Mouse (Mus musculus) mouse embryonic stem cell (cell line): ENCODE measurements at regions not wholly inside any gene's neighbourhood (a gene's known extent, or its start where the extent isn't known, plus 50 kb on each side); places are given as distances from the start of the nearest gene placed in this dataset.
"Not testable (repeated sequence)": the region's sequence is repeated elsewhere in the genome, so short reads cannot be mapped to it uniquely, and the experiment has no call there.

Experiments used
- in situ Hi-C, 2 experiments: fragments of 300-500 bp; cut with MboI; formaldehyde crosslinking; loops; 1 replicate in 1 of 2; 3 replicates in 1 of 2; pipeline ENCODE4 v1.14.3; 2019 to 2020; ENCODE audit warnings: low sequenced_read_pairs in 2 of 2, low pct_unique_long_range_greater_than_20kb in 1 of 2, mixed read lengths in 1 of 2; ENCODE audit not compliant: unreplicated experiment in 1 of 2

DNA sequence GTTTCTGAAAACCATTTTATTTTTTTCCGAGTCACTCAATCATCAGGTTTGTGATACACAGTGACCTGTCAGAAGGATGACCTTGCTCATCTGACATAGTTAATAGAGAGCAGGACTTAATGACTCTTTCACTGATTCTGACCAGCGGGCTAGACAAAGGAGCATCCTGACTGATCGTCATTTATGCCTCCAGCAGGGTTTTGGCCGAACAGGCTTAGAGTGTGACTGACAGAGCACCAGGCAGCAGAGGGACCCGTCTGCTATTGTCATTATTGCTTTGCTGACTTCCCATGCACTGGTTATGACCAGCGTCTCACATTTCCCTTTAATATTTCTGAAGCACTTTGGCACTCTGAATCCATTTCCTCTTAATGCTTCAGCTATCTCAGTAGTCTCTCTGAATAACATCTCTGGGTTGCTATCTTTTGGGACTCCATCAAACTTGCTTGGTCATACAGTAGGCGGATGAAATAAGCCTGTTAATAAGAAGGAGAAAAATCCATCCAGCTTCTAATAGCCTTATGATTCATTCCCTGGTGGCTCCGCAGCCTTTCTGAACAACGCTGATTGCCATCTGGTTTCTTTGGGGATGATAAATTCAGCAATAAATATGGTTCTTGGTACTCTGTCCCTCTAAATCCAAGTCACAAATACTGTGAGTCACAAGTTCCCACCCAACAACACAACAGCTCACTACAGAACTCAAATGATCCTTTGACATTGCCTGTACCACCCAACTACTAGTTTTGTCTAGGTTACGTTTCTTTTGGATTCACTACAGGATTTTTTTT, 820.8 kb upstream of the Sox9 start:
- in situ Hi-C loops, result no loop called here

DNA sequence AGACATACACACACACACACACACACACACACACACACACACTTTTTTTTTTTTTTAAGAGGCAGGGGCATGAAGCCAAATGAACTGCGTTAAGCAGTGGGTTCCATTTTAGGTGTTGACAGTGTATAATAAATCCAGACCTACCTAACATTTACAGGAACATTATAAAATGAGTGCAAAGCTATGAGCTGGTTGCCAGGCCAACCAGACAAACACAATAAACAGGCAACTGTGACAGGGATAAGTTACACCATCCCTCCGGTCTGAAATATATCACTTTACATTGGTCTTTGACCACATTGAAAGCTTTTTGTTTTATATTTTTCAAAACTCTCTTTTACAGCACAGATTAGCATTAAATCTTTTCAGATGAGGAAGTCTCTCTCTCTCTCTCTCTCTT, 820.2 kb upstream of the Sox9 start:
- in situ Hi-C loops, result no loop called here

DNA sequence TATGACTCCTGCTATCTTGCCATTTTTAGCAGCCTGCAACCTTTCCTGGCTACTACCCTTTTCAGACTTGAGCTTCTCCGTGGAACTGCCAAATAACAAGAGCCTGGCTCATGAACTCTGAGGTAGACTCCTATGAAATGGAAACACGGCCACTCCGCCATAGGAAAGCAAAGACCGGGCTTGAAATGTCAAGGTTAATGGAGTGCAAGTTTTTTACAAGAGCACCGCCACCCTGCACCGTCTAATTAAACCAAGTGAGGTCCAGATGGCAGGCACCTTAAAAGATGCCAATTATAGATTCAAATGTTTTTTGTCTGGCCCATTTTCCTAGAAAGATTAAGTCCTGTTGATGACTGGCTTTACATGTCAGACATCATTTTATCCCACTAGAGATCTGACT, 818.0 kb upstream of the Sox9 start:
- in situ Hi-C loops, result no loop called here

- in situ Hi-C loops, result no loop called here
Observed at GRCm38 (mm10) chr11:111966401-111966800, 815.6 kb upstream of the Sox9 start.

DNA sequence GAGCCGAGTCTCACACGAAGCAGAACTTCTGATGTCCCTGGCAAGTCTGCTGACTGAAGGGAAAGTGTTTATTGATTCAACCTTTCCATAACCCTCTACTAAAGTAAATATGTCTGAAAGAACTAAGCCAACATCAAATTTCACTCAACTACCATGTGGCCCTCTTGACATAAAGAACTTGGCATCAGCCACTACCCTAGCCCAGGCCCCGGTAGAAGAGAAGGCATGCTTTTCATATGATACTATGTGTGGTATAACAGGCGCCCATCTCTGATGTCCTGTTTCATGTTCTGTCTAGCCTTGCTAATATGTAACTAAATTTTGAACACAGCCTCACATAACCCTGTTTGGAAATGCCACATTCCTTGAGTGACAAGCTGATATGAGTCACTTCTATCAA, 811.0 kb upstream of the Sox9 start:
- in situ Hi-C loops, result no loop called here

- in situ Hi-C loops, result no loop called here
Observed at GRCm38 (mm10) chr11:111978667-111979066, 803.4 kb upstream of the Sox9 start.

DNA sequence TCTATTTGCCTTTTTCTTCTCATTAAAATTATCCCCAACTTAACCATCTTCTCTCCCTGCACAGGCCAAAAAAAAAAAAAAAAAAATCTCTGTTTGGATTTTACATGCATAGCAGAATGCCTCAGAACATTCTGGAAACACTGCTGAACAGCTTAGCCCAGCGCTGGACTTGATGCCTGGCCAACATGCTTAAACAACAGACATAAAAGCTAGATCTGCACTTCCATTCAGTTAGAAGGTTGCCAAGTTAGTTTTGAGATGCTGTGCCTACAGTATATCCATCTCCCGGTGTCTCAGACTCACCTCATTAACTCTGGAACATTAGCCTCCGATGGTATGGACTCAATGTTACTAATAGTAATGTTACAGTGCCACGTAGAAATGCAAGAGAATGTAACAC, 785.6 kb upstream of the Sox9 start:
- in situ Hi-C loops, result no loop called here

DNA sequence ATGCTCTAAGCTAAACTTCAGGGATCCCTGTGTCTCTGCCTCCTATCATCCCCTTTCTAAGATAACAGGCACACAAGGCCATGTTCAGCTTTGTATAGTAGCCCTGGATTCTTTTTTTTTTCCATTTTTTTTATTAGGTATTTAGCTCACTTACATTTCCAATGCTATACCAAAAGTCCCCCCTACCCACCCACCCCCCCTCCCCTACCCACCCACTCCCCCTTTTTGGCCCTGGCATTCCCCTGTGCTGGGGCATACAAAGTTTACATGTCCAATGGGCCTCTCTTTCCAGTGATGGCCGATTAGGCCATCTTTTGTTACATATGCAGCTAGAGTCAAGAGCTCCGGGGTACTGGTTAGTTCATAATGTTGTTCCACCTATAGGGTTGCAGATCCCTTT, 771.2 kb upstream of the Sox9 start:
- in situ Hi-C loops, result not testable (repeated sequence)

GRCm38 (mm10) chr11:112017906-112018305, 764.1 kb upstream of the Sox9 start:
- in situ Hi-C loops, result no loop called here

- in situ Hi-C loops, result no loop called here
Observed at GRCm38 (mm10) chr11:112028031-112028430, 754.0 kb upstream of the Sox9 start.

- in situ Hi-C loops, result no loop called here
Observed at GRCm38 (mm10) chr11:112038741-112039140, 743.3 kb upstream of the Sox9 start.

DNA sequence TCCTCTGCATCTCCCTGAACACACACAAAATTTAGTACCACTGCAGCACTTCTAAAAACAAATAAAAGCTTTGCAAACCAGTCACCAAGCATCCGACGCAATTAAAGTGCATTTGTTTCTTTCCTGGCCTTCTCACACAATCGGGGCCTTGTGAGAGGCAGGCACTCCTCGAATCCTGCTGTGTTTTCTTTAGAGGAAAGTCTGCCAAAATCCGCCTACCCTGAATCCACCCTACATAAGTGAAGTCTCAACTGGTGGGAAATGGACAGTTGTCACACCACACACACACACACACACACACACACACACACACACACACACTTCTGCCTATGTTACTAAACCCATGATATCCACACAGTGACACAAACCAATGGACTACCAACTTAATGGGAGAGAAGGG, 737.6 kb upstream of the Sox9 start:
- in situ Hi-C loops, result no loop called here

DNA sequence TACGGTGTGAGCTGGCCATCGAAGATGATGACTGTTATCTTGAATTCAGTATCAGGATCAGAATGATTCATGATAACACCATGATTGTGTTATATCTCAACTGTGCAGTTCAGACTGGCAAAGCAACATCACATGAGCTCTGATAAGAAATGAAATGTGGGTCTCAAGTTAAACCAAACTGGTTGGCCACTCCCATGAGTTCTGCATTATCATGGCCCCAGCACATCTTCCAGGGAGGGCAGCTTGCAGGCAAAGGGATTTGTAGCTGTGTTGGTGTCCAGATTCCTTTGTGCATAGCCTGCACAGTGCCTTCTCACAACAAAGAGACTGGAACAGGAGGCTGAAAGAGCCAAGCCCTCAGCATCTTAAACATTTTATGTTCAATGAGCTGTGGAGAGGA, 736.7 kb upstream of the Sox9 start:
- in situ Hi-C loops, result no loop called here

DNA sequence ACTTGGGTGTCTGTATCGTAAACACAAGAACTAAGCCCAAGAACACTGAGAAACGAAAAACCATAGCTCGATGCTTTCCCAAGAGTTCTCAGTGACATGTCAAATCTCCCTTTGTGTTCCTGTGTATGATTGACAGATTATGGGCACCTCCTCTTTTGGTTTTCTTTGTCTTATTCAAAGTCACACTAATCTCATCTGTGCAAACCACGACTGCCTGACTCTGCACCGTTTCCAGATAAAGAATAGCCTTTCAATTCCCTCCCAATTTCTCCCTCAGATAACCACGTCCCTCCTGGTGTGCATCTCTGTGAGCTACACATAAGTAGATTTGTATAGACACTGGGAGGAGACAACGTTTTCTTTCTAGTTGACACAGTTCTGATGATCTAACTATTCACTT, 731.7 kb upstream of the Sox9 start:
- in situ Hi-C loops, result no loop called here

DNA sequence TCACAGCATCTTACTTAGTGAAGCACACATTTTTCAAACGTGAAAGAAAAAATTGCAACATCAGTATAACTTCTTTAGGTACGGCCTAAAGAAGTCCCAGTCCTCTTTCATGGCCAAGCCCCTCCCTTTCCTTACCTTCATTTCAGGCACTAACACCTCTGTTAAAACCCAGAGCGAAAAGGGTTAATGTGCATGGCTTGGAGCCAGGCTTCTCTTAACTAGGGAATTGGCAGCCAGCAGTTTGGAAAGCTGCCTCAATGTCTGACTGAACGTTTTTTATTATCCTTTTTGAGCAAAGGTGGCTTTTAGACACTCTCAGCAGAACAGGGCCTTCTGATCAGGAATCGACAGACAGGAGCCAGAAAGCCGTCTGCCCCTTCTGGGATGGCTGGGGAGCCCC, 726.4 kb upstream of the Sox9 start:
- in situ Hi-C loops, result no loop called here

- in situ Hi-C loops, result no loop called here
Observed at GRCm38 (mm10) chr11:112067176-112067575, 714.8 kb upstream of the Sox9 start.

DNA sequence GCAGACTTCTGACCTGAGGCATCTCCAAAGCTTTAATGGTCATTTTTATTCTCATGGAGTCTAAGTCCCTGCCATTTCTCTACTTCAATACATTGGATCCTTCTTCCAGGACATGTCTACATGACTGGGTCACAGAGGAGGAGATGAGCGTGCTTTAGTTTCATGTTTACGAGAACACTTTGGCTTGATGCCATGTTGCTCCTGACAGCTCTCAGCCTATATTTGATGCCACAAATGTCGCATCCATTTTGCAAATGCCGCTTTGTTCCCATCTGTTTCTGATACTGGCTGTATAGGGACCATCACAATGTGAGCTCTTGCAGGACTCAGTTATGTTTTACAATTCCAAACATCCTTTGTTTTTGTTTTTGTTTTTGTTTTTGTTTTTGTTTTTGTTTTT, 713.2 kb upstream of the Sox9 start:
- in situ Hi-C loops, result no loop called here

DNA sequence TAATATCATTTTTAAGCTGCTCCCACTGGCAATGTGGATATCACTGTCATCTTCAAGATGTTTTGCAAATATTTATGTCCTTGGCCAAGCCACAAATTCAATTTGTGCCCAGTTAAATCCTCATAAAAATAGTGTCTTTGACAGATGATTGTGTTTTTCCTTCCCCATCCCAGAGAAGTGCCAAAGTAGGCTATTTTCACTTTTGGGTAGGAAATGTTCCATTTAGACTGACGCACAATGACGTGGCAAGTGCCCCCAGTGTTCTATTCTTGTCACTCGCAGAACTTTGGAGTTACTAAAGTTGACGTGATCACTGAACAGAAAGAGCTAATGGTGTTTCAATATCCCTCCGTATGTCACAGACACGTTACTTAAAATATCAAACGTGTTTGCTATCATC, 710.5 kb upstream of the Sox9 start:
- in situ Hi-C loops, result no loop called here

- in situ Hi-C loops, result no loop called here
Observed at GRCm38 (mm10) chr11:112081386-112081785, 700.6 kb upstream of the Sox9 start.

DNA sequence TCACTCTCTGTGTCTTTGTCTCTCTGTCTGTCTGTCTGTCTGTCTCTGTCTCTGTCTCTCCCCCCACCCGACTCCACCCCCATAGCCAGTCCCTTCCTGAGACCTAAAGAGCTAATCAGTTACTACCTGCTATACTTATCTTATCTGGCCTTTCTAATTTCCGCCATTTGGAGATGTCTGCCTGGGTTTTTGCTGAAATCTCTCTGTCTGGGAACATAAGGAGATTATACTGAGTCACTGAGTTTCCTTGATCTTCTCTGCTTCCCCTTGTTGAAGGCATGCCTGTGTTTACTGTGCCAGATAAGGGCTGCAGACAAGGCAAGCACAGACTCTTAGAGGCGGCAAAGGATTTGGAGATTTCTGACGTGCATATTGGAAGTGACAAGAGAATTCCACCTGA, 699.0 kb upstream of the Sox9 start:
- in situ Hi-C loops, result no loop called here

DNA sequence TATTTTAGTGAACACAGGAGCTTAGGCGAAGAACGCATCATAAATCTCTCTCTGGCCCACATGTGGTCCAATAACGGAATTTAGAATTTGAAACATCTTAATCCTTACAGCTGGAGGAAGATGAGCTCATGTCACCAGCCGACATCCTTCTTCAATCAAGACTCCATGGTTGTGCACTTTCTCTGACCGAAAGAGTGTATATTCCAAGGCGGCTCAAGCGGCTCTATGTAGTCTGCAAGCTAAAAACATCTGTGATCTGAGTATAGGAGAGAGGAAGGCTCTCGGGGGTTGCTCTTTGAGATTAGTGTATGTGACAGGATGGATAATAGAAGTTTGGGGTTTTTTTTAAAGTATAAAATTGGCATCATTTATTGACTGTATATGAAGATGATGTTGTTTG, 689.9 kb upstream of the Sox9 start:
- in situ Hi-C loops, result no loop called here
